Mouse (Mus musculus) erythroblast, embryonic 14.5 days (primary cell): ENCODE measurements around the gene Dnajc27.

Experiments
- GATA1 ChIP-seq: IDR thresholded peaks from 2 replicates; pipeline ENCODE4 v1.6.1; 2012; ENCODE audit warnings: low read length, inconsistent platforms, mixed read lengths
- TAL1 ChIP-seq: IDR thresholded peaks from 3 replicates; pipeline ENCODE4 v1.6.1; 2012; ENCODE audit warnings: low read length, inconsistent platforms, mixed read lengths

- no peak for TF ChIP-seq GATA1
- TF ChIP-seq TAL1 = no peak
Observed at GRCm38 (mm10) chr12:4059683-4060082, 22.7 kb upstream of the Dnajc27 start.
